Mouse (Mus musculus) liver, embryonic 14.5 days (tissue): ENCODE data around the gene Nabp2. TPM values are rescaled to one million over a fixed set of nuclear protein-coding genes. Genes with fewer than 3 reads are reported as not detected.

Experiments
- ATAC-seq: fragments of 200-750 bp; cut with Nextera tagmentation; 2 replicates; pipeline ENCODE4 v1.8.0; 2017; ENCODE audit warnings: moderate number of reproducible peaks, mild to moderate bottlenecking, moderate library complexity; ENCODE audit not compliant: insufficient read depth
- DNase-seq, 3 experiments: peaks; one replicate each; pipeline ENCODE4 v3.0.0-alpha.2; 2012 to 2013; ENCODE audit warnings: low read depth in 3 of 3, low spot score in 3 of 3
- H3K27ac ChIP-seq: fragments of 300-500 bp; sonication (generic); 2 replicates; pipeline ENCODE4 v1.5.1; 2014; ENCODE audit warnings: moderate library complexity, mild to moderate bottlenecking, control low read depth, inconsistent platforms
- H3K27me3 ChIP-seq: fragments of 300-500 bp; sonication (generic); 2 replicates; pipeline ENCODE4 v1.6.1; 2014; ENCODE audit warnings: mild to moderate bottlenecking, low read length, moderate library complexity; ENCODE audit not compliant: control insufficient read depth, insufficient read depth
- H3K36me3 ChIP-seq: fragments of 300-500 bp; sonication (generic); replicated peaks from 2 replicates; pipeline ENCODE4 v1.6.1; 2014; ENCODE audit warnings: low read depth; ENCODE audit not compliant: control insufficient read depth, insufficient read depth
- H3K4me1 ChIP-seq, 2 experiments: fragments of 200-500 bp in 1 of 2; fragments of 300-500 bp in 1 of 2; sonication (generic) in 1 of 2; replicated peaks; 2 replicates each; pipeline ENCODE4 v1.6.1; 2012 to 2014; ENCODE audit warnings: antibody characterized with exemption in 1 of 2, inconsistent platforms in 1 of 2, low read length in 1 of 2; ENCODE audit not compliant: control insufficient read depth in 2 of 2, insufficient read depth in 2 of 2
- H3K4me2 ChIP-seq: fragments of 300-500 bp; sonication (generic); 2 replicates; pipeline ENCODE4 v1.6.1; 2014; ENCODE audit warnings: low read depth, mild to moderate bottlenecking, control low read depth, moderate library complexity
- H3K4me3 ChIP-seq, 2 experiments: fragments of 200-500 bp in 1 of 2; fragments of 300-500 bp in 1 of 2; sonication (generic) in 1 of 2; 2 replicates each; pipeline ENCODE4 v1.5.1; 2012 to 2014; ENCODE audit warnings: low read depth in 2 of 2, low read length in 2 of 2, mild to moderate bottlenecking in 2 of 2, control low read depth in 1 of 2, inconsistent platforms in 1 of 2, moderate library complexity in 1 of 2; ENCODE audit not compliant: insufficient read depth in 1 of 2
- H3K9ac ChIP-seq: fragments of 300-500 bp; sonication (generic); replicated peaks from 2 replicates; pipeline ENCODE4 v1.6.1; 2014; ENCODE audit warnings: mild to moderate bottlenecking, control low read depth, moderate library complexity
- H3K9me3 ChIP-seq: fragments of 300-500 bp; sonication (generic); 2 replicates; pipeline ENCODE4 v1.6.1; 2016; ENCODE audit warnings: low read length, mixed read lengths; ENCODE audit not compliant: control insufficient read depth
- CTCF ChIP-seq: IDR thresholded peaks from 2 replicates; pipeline ENCODE4 v1.5.1; 2016; ENCODE audit warnings: antibody characterized with exemption, low read depth, control low read depth
- EP300 ChIP-seq: IDR thresholded peaks from 2 replicates; pipeline ENCODE4 v1.6.1; 2016; ENCODE audit warnings: antibody characterized with exemption, low read depth
- WGBS: fragments of 180-500 bp; shearing (Covaris S2); extraction: QIAGEN DNeasy Blood & Tissue Kit; methylation state at CpG from one replicate; pipeline ENCODE4 v1.1.7; 2014; ENCODE audit not compliant: insufficient replicate concordance; 5-methylcytosine and 5-hydroxymethylcytosine counted together
- polyA plus RNA-seq, 2 experiments: library from polyadenylated mRNA; depleted of rRNA in 1 of 2; stranded (reverse) in 1 of 2; unstranded in 1 of 2; fragments of >200 nt; fragmentation: Nextera tagmentation in 1 of 2; extraction: Ambion mirVana in 1 of 2; gene quantifications; 2 replicates each; pipeline versions ENCODE4 v1.2.1 to v1.2.3; 2012 to 2014

Nabp2 gene
- polyA plus RNA-seq, 2 experiments = 24.2 to 45.4 TPM

- ATAC-seq = no peak
- WGBS = 54% methylated on average over 4 of the region's 4 CpGs
- Histone ChIP-seq H3K4me2 (no peak overlapping the region), H3K9me3 (no peaks in the 10 kb centered on the region), H3K27ac (no peak overlapping the region), H3K4me1 (peaks cover 14 to 20% of the 10 kb centered on the region in 2 experiments), H3K4me3 (no peak overlapping the region), H3K9ac (no peak overlapping the region), H3K36me3 (no peaks in the 10 kb centered on the region), H3K27me3 (no peaks in the 10 kb centered on the region)
- DNase-seq = no peak
- no peak for TF ChIP-seq EP300
- no peak for TF ChIP-seq CTCF
Measured at GRCm38 (mm10) chr10:128370601-128371000, 40.7 kb downstream of the Nabp2 start.

GRCm38 (mm10) chr10:128370021-128370420, 41.3 kb downstream of the Nabp2 start:
- Histone ChIP-seq H3K27me3 (no peaks in the 10 kb centered on the region), H3K9ac (no peak overlapping the region), H3K36me3 (peaks cover 3% of the 10 kb centered on the region; the same call in 1 of the 2 replicates), H3K9me3 (no peaks in the 10 kb centered on the region), H3K4me2 (peak overlapping the region; percentile 98; the same call in 1 of the 2 replicates), H3K4me1 (peaks cover 14 to 20% of the 10 kb centered on the region in 2 experiments), H3K27ac (no peak overlapping the region), H3K4me3 (no peak overlapping the region)
- TF ChIP-seq EP300 = no peak
- no peak for TF ChIP-seq CTCF
- no peak for DNase-seq
- WGBS = 71% methylated on average over 5 of the region's 6 CpGs
- ATAC-seq = no peak

GRCm38 (mm10) chr10:128369599-128369998, 41.7 kb downstream of the Nabp2 start:
- Histone ChIP-seq H3K27ac (peak overlapping the region; percentile 88), H3K4me2 (peak overlapping the region; percentile 98), H3K4me3 (peak overlapping the region; percentile 80 to 85; a peak in 3 of 4 replicates), H3K9me3 (no peaks in the 10 kb centered on the region), H3K4me1 (peaks cover 14 to 20% of the 10 kb centered on the region in 2 experiments), H3K27me3 (no peaks in the 10 kb centered on the region), H3K9ac (peak overlapping the region; percentile 88), H3K36me3 (peaks cover 6% of the 10 kb centered on the region)
- TF ChIP-seq EP300 = no peak
- TF ChIP-seq CTCF = no peak
- ATAC-seq (no peak), DNase-seq (no peak)
- WGBS = 72% methylated on average over 6 of the region's 6 CpGs

- Histone ChIP-seq H3K9me3 (no peaks in the 10 kb centered on the region), H3K27me3 (no peaks in the 10 kb centered on the region), H3K9ac (peak overlapping the region; percentile 88), H3K27ac (peak overlapping the region; percentile 88), H3K4me3 (peak overlapping the region; percentile 80 to 85), H3K4me1 (peaks cover 14 to 20% of the 10 kb centered on the region in 2 experiments), H3K36me3 (peaks cover 8% of the 10 kb centered on the region), H3K4me2 (peak overlapping the region; percentile 98)
- TF ChIP-seq CTCF (no peak), EP300 (no peak)
- 3% methylated on average over 9 of the region's 9 CpGs for WGBS
- no peak for ATAC-seq
- no peak for DNase-seq
Measured at GRCm38 (mm10) chr10:128369218-128369543, 42.1 kb downstream of the Nabp2 start.

GRCm38 (mm10) chr10:128368402-128369217, 42.7 kb downstream of the Nabp2 start, which contains the start of gene Coq10a:
Coq10a (minus strand) TSS chr10:128368997.
- H3K9ac ChIP-seq = peak within 1 kb of the TSS; percentile 88
- H3K4me2 ChIP-seq = peak within 1 kb of the TSS; percentile 98
- no peaks in the 10 kb centered on the region for H3K27me3 ChIP-seq
- ATAC-seq (peak; percentile 87), DNase-seq (peak; percentile 64 to 78 (median 70))
- H3K36me3 ChIP-seq = peaks cover 9% of the 10 kb centered on the region
- no peak for TF ChIP-seq CTCF
- no peak for TF ChIP-seq EP300
- H3K4me3 ChIP-seq = peak within 1 kb of the TSS; percentile 80 to 85
- WGBS = under 1% methylated on average over 87 of the region's 87 CpGs
- H3K9me3 ChIP-seq = no peaks in the 10 kb centered on the region
- H3K27ac ChIP-seq = peak within 1 kb of the TSS; percentile 88
- H3K4me1 ChIP-seq = peaks cover 14 to 20% of the 10 kb centered on the region in 2 experiments
